Mouse (Mus musculus): ENCODE data around the gene D17Wsu92e.

D17Wsu92e gene

DNA sequence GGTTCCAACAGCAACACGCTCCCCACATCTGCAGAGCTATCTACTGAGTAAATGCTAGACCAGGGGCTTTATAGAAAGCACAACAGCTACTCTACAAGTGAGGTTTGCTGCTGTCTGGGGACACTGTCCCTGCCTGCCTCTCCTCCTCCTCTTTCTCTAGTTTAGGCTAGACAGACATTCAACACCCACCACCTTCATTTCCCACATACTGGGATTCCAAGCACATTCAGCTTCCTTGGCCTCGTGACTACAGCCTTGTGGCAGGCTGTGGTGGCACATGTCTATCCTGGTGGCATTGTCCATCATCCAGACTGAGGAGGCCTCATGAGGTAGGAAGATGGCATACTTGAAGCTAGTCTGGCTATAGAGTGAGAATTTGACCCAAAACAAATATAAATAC is 29.5 kb downstream of the D17Wsu92e start:
- DNase-seq (ENCODE audit: low read depth in 1 of 2, low spot score in 2 of 2): no peak

DNA sequence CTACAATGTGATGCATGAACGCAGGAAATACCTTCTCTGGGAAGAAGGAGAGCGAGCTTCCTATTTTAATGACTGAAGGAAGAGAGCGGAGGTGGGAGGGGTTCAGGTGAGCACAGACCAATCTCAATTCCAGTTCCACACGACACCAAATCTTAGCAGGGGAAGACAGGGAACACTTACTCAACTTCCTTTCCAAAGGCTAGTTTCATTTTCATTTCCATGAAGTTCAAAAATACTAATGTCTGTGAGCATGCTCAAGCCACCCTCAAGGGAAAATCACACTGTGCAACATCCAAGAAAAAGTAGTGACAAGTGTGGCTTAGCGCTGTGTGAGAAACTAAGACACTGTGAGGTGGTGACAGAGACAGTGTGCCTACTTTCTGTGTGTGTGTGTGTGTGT is 30.4 kb downstream of the D17Wsu92e start:
- no peak for DNase-seq (ENCODE audit: low read depth in 1 of 2, low spot score in 2 of 2)

DNA sequence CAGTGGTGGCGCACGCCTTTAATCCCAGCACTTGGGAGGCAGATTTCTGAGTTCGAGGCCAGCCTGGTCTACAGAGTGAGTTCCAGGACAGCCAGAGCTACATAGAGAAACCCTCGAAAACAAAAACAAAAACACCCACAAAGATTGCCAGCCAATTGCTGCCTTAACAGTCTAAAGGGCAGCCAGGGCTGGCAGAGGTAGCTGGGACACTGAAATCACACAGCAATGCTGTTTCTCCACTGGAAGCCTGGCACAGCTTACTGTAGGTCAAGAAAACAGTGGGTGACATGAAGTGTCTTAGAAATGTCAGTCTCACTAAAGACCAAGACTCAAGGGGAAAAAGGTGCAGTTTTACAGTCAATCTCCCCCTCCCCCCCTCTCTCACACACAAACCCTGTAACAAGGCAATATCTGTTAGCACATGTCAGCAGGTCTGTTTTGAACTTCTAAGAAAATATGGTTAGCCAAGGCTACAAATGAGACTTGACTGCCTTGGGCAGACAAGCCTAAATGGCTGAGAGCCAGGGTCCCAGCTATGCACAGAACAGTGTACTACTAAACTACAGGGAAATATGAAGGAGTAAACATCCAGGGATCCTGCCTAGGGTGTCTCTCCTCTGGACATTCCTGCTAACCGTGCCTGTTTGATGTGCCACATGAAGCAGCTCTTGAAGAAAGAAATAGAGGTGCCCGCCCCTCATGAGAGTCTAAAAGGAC is 31.8 kb downstream of the D17Wsu92e start:
- no peak for DNase-seq (ENCODE audit: low read depth in 1 of 2, low spot score in 2 of 2)

DNA sequence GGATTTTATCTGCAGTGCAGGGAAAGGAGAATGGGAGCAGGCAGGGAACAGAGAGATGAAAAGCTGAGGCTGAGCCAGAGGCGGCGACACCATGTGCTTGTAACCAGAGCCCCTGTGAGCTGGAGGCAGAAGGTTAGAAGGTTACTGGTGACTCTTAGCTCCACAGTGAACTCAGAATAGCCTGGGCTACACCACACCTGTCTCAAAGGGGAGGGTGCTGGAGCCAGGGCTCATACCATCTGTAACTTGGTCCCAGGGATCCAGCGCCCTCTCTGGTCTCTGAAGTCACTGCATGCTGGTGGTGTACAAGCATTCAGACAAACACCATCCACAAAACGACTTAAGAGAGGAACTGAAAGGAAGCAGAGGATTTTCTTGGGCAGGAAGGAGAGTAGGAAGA is 36.9 kb downstream of the D17Wsu92e start:
- DNase-seq (ENCODE audit: low read depth in 1 of 2, low spot score in 2 of 2): no peak

DNA sequence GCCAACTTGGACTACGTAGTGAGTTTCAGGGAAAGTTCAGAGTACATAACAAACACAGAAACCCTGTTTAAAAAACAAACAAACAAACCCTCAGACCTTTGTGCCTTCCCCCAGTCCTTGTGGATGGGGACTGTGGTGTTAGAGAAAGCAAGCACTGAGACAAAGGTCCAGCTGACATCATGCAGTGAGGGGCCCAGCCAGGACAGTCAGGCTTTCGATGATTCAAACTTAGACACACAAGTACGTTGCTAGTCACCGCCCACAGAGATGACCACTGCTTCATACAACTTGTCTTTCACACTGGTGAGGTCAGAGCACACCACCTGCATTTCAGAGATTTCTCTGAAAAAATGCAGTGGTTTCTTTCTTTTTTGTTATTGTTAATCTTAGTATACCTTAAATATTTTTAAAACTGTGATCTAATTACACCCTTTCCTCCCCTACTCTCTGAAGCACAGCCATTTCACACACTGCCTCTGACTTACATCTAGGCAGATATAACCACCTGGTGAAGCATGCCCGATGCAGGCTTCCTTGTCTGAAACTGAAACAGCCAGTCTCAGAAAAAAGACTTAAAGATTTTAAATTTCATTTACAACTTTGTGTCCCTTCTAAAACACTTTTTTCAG is 39.3 kb downstream of the D17Wsu92e start:
- no peak for DNase-seq (ENCODE audit: low read depth in 1 of 2, low spot score in 2 of 2)

DNA sequence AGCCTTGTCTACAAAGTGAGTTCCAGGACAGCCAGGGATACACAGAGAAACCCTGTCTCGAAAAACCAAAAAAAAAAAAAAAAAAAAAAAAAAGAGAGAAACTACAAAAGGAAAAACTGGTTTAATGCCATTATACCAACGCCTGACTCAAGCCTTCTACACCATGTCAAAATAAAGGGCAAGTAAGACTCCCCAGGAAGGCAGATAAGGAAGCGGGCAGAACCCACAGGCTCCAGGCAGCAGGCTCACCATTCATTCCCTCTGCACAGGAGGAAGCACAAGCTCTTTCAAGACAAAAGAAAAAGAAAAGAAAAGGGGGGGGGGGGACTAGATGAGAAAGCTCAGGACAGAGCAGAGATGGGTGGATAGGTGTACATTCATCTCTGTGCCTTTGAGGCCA is 40.7 kb downstream of the D17Wsu92e start:
- DNase-seq (ENCODE audit: low read depth in 1 of 2, low spot score in 2 of 2): no peak

DNA sequence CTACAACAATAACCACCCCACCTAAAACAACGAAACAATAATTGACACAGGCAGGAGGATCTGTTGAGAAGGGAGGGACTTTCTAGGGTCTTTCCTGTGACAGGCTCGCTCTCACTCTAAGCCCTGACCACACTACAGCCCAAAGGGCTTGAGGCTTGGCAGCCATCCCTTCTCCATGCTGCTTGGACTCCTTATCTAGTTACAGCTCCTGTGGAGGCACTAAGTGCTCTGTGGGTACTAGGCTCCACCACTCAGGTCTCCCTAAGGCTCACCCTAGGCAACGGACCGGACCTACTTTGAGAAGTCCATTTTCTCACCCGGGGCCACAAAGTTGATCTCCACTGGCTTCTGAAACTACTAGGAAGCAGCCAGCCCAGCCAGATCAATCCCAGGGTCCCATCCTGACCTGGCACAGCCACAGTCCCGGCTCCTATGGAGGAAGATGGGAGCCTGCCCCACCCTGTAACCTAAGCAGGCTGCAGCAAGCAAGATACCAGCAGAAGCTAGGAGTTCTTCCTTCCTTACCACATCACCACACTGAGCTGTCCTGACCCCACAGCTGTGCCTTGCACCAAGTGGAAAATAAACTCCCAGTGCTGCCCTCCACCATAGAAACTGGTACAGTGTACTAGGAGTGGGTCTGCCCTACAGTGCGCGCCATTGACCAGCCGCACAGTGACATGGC is 41.6 kb downstream of the D17Wsu92e start:
- DNase-seq (ENCODE audit: low read depth in 1 of 2, low spot score in 2 of 2): no peak

DNA sequence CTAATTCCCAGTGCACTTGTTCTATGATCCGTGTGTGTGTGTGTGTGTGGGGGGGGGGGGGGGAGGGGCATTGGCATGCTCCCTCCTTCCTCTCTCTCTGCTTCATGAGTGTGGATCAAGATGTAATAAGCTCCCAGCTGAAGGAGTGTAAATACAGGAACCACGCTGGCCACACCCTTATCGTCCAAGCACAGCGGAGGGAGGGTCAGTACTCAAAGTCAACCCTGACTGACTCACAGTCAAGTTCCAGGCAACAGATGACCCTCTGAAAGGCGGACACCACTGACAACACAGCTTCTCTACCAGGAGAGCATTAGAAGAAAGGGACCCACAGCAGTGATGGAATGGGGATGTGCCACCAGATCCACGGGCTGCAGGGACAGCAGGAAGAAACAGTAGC is 42.6 kb downstream of the D17Wsu92e start:
- peak in 1 of 2 experiments; percentile 13 for DNase-seq (ENCODE audit: low read depth in 1 of 2, low spot score in 2 of 2)

DNA sequence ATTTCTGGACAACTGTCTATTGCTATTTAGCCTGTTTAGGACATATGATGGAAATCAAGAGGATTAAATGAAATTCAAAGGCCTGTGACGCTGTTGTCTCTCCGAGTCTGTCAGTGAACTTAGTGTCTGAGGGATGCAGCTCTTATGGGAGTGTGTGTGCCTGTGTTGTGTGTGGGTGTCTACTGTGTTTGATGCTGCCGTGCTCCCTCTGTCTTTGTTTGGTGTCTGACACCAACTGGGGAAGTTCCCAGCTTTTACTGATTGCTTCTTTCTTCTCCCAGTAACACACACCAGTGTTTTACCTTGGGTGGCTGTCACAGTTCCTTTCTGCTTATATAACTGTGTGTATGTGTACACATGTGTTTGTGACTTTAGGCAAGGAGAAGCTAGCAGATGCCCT is 46.2 kb downstream of the D17Wsu92e start:
- no peak for DNase-seq (ENCODE audit: low read depth in 1 of 2, low spot score in 2 of 2)

DNA sequence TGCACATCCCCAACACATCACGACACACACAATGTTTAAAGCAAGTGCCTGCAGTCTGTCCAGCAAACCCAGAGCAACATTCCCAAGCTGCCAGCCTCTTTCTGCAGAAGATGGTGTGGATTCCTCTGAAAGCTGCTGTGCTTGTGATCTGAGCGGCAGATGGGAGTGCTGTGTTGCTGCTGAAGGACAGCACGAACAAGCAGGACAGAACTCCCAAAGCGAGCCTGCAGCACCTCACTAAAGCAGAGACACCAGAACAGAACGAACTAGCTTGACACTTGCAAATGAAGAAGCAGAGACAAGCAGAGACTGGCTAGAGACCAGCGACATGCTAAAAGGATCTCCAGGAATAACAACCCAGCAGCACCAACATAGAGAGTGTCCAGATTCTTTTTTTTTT is 48.8 kb downstream of the D17Wsu92e start:
- DNase-seq (ENCODE audit: low read depth in 1 of 2, low spot score in 2 of 2): no peak

DNA sequence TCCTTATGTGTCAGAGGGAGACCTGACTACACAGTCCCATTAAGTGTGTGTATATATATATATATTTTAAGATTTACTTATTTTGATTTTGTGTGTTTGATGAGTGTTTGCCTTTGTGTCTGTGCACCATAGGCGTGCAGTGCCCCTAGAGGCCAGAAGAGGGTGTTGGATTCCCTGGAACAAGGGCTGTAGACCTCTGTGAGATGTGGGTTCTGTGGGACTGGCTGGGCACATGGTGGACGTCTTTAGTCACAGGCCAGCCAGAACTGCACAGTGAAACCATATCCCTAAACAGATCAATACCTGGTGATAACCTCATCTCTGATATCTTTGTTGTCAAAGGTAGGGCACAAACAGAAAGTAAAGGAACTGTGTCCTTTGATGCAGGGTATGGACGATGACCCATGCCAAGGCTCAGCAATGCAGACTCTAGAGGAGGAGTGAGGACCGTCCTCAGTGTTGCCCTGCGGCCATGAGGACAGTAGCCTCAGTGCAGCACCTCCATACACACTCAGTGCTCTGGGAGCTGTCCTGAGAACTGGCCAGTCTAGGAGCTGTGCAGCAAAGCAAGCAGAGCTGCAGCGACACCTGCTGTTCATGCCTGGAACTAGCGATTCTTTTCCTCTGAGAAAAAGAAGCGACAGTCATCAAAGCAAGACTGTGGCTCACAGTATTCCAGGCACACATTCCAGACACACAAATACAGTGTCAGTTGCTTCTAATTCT is 51.5 kb downstream of the D17Wsu92e start:
- no peak for DNase-seq (ENCODE audit: low read depth in 1 of 2, low spot score in 2 of 2)

DNA sequence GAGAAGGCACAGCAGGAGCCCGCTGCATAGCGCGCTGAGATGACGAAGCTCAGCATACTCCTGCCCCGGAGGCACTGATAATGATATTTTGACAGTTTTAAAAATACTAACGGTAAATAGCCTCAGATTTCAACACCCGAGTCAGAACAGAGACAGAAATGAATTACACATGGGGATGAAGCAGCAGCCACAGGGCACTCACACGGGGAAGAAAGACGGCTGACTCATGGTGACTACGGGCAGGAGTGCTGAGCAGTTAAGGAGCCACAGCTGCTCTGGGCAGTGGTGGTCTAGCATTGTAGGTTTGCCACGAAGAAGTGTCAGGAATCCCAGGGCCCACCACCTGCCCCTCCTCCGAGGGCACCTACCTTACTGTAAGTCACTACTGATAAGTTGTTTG is 52.9 kb downstream of the D17Wsu92e start:
- no peak for DNase-seq (ENCODE audit: low read depth in 1 of 2, low spot score in 2 of 2)

DNA sequence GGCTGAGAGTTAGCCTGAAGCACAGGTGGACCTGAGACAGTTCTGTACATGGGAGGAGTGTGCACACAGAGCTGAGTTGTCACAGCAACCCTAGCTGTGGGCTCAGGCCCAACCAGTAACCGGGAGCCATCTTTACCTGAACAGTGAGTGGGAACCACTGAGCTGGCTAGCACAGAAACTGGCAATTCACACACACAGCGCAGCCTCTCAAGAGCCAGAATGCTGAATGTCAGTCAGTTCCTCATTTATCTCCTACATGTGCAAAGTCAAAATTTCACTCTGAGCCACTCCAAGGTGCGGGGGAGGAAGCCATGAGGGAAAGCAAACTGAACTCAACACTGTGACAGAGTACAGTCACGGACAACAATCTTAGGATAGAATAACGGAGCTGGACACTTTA is 53.3 kb downstream of the D17Wsu92e start:
- no peak for DNase-seq (ENCODE audit: low read depth in 1 of 2, low spot score in 2 of 2)

DNA sequence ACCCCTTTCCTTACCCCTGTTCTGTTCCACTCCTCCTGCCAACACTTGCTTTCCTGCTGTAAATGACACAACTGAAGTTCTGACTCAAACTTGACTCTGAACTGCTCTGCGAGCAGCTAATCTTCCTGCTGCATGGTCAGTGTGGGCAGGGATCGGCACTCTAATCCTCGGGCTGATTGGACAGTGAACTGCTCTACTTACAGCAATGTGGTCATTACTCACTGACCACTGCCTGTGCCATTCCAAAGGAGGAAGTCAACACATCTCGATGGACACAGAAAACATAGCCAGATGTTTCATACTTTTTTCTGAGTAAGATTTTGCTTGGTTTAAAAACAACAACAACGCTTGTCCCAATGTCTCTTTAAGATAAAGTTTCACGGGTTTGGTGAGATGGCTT is 55.4 kb downstream of the D17Wsu92e start:
- no peak for DNase-seq (ENCODE audit: low read depth in 1 of 2, low spot score in 2 of 2)

DNA sequence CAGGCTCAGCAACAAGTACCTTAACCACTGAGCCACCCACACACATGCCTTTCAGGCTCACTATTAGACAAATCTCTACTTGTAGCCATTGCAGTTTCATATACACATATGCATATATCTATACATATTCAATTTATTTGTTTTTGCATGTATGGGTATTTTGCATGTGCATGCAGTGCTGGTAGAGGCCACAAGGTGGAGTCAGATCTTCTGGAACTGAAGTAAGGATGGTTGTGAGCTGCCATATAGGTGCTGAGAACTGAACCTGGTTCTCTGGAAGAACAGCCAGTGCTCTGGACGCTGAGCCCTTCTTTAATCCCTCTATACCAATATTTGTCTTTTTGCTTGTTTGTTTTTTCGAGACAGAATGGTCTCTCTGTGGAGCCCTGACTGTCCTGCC is 56.0 kb downstream of the D17Wsu92e start:
- no peak for DNase-seq (ENCODE audit: low read depth in 1 of 2, low spot score in 2 of 2)

DNA sequence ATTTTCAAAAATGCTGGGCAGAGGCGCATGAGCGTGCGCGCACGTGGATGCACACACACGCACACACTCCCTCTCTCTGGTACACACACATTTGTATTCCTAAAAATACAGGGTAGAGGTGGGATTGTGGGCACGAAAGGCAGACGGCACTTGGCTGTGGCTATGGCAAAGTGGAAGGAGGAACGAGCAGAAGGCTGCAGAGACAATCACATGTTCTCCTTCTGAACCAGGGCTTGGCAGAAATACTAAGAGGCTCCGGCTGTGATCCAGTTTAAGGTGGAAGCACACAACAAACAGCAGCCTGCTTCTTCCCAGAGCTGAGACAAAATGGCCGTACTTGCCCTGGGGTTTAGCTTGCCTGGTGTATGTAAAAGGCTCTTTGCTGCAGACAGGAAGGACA is 57.6 kb downstream of the D17Wsu92e start:
- DNase-seq (ENCODE audit: low read depth in 1 of 2, low spot score in 2 of 2): no peak

DNA sequence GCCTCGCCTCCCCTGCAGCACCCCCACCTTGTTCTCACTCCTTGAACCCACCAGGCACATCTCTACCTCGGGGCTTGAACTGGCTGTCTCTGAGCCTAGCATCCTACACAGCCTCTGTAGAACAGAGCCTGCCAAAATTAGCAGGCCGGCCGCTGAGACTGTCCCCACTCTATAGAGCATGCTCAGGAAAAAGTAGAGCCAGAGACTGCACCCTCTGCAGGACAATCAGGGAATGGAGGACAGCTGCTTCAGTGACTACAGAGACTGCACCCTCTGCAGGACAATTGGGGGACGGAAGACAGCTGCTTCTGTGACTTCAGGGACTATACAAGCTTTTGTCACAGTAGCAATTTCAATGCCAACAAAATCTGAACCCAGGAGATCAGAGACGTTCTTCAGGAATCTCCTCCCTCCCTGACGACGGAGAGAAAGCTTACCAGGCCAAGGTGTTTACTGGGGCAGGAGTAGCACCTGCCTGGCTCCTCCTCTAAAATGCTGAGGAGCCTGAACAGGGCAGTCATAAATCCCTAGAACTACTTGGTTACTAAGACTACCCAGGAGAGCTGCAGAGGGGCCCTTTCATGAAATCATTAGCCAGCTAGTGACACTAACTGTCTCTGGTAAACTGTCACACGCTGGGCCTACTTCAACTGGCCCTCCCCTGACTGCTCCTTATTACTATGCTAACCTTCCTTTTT is 58.7 kb downstream of the D17Wsu92e start:
- DNase-seq (ENCODE audit: low read depth in 1 of 2, low spot score in 2 of 2): no peak

DNA sequence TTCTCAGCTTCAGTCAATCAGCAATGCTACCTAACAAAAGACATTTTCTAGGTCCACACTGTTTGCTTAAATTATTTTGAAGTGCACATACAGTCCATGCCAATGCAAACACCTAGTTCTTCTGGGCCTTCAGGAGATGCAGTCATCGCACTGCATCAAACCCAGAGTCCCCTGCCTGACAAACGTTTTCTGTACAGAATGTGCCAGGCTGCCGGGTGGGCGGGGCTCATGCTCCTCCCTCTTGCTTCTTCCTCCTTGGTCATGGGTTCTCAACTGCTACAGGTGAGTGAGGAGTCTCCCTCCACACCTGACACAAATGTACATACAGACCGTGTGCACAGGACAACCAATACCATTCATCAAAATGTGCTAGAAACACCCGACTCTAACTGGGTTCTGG is 60.3 kb downstream of the D17Wsu92e start:
- DNase-seq (ENCODE audit: low read depth in 1 of 2, low spot score in 2 of 2): no peak

DNA sequence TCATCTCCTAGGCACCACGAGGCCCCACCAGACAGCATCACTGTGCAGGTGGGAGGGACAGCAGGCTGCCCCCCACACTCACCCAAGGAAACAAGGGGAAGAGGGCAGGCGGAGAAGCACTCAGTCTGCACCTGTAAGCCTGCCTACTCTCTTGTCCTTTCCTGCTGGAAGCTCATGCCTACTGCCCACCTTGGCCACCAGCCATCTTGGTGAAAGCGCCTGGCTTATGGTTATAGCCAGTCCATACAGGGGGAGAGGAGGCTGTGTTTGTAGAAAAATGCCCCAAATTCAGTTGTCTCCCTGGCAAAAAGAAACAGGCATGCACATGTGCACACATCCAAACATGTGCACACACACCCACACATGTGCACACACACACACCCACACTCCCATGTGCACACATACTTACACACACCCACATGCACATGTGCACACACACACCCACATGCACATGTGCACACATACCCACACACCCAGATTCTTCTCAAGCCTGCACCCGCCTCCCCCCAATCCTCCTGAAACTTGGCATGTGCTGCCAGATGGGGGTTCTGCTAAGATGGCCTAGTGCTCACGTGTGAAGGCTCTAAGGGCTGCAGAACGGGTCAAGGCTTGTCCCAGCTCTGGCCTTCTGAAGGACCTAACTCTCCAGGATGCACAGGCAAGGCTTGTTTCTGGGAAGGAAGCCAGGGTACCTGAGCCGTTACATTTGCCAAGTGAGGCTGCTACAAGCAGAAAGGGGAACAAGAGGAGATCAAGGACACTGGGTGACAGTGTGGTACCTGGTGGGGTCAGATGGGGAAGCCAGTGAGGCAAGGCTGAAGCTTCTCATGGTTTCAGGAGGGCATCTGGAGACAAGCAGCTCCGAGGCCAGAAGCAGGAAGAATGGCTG is 68.9 kb downstream of the D17Wsu92e start:
- no peak for DNase-seq (ENCODE audit: low read depth in 1 of 2, low spot score in 2 of 2)

DNA sequence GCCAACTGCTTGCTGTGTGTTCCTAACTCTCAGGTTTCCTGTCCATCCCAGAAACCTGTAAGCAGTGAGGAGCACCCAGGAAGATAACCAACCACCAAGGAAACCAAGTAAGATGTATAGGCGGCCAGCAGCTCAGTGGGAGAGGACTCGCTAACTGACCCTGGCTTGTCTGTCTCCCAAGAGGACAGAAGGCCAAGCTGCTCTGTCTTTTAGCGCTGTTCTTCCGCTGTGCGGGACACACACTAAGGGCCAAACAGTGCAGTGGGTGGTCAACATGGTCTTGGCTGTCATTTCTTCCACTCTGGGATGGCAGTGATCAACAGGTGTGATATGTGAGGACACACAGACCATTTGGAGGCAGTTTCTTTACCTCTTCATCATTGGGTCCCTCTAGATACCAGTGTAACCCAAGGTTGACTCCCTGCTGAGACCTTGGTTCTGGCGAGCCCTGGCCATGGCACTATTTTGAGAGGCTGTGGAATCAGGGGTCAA is 70.0 kb downstream of the D17Wsu92e start:
- no peak for DNase-seq (ENCODE audit: low read depth in 1 of 2, low spot score in 2 of 2)

All from monocyte, adult 2 months (primary cell).